Mouse (Mus musculus): ENCODE results near the gene Glis1. TPM values are rescaled to one million over a fixed set of nuclear protein-coding genes. Genes with fewer than 3 reads are reported as not detected.
A peak's percentile ranks its signal among the peaks of the same experiment; 100 is the strongest.
"Not testable (repeated sequence)": the region's sequence is repeated elsewhere in the genome, so short reads cannot be mapped to it uniquely, and the experiment has no call there.

The Glis1 gene
- polyA plus RNA-seq, 1 experiment from 2014 or later, result 5.1 TPM

- H3K27me3 ChIP-seq (ENCODE audit: insufficient read depth, low read length), result no peaks in the 10 kb centered on the region; the same call in 1 of the 2 replicates
- no peak overlapping the region for H3K4me3 ChIP-seq (ENCODE audit: low read length)
- no peaks in the 10 kb centered on the region for H3K36me3 ChIP-seq (ENCODE audit: insufficient read depth, low read length)
- ATAC-seq (ENCODE audit: low FRiP score, low TSS enrichment), result no peak
- WGBS, result 43% methylated on average over 5 of the region's 5 CpGs
- peaks cover 8% of the 10 kb centered on the region for H3K4me1 ChIP-seq (ENCODE audit: insufficient read depth, low read length)
- H3K9ac ChIP-seq (replicated peaks; ENCODE audit: low read length), result no peak overlapping the region
- no peak overlapping the region for H3K27ac ChIP-seq (ENCODE audit: low read length)
- H3K4me2 ChIP-seq (replicated peaks; ENCODE audit: low read depth, low read length), result no peak overlapping the region
- no peaks in the 10 kb centered on the region for H3K9me3 ChIP-seq (ENCODE audit: low read length)
These were observed 152.0 kb downstream of the Glis1 start for GRCm38 (mm10) chr4:107586391-107586790.

- WGBS, result 82% methylated on average over 7 of the region's 7 CpGs
- no peak overlapping the region for H3K9ac ChIP-seq (replicated peaks; ENCODE audit: low read length)
- no peak overlapping the region for H3K27ac ChIP-seq (ENCODE audit: low read length)
- H3K27me3 ChIP-seq (ENCODE audit: insufficient read depth, low read length), result no peaks in the 10 kb centered on the region; the same call in 1 of the 2 replicates
- H3K9me3 ChIP-seq (ENCODE audit: low read length), result no peaks in the 10 kb centered on the region
- no peaks in the 10 kb centered on the region for H3K36me3 ChIP-seq (ENCODE audit: insufficient read depth, low read length)
- ATAC-seq (ENCODE audit: low FRiP score, low TSS enrichment), result no peak
- H3K4me3 ChIP-seq (ENCODE audit: low read length), result no peak overlapping the region
- no peak overlapping the region for H3K4me2 ChIP-seq (replicated peaks; ENCODE audit: low read depth, low read length)
- H3K4me1 ChIP-seq (ENCODE audit: insufficient read depth, low read length), result peaks cover 16% of the 10 kb centered on the region
These were observed 154.2 kb downstream of the Glis1 start for GRCm38 (mm10) chr4:107588637-107589036.

GRCm38 (mm10) chr4:107589046-107589445, 154.7 kb downstream of the Glis1 start:
- WGBS, result 69% methylated on average over 8 of the region's 8 CpGs
- no peak overlapping the region for H3K4me2 ChIP-seq (replicated peaks; ENCODE audit: low read depth, low read length)
- ATAC-seq (ENCODE audit: low FRiP score, low TSS enrichment), result no peak
- peaks cover 16% of the 10 kb centered on the region for H3K4me1 ChIP-seq (ENCODE audit: insufficient read depth, low read length)
- no peak overlapping the region for H3K9ac ChIP-seq (replicated peaks; ENCODE audit: low read length)
- H3K9me3 ChIP-seq (ENCODE audit: low read length), result no peaks in the 10 kb centered on the region
- no peaks in the 10 kb centered on the region for H3K36me3 ChIP-seq (ENCODE audit: insufficient read depth, low read length)
- no peak overlapping the region for H3K4me3 ChIP-seq (ENCODE audit: low read length)
- no peaks in the 10 kb centered on the region; the same call in 1 of the 2 replicates for H3K27me3 ChIP-seq (ENCODE audit: insufficient read depth, low read length)
- no peak overlapping the region for H3K27ac ChIP-seq (ENCODE audit: low read length)

- no peak overlapping the region for H3K27ac ChIP-seq (ENCODE audit: low read length)
- H3K4me1 ChIP-seq (ENCODE audit: insufficient read depth, low read length), result peaks cover 16% of the 10 kb centered on the region
- H3K4me2 ChIP-seq (replicated peaks; ENCODE audit: low read depth, low read length), result no peak overlapping the region
- no peaks in the 10 kb centered on the region for H3K9me3 ChIP-seq (ENCODE audit: low read length)
- ATAC-seq (ENCODE audit: low FRiP score, low TSS enrichment), result peak; percentile 36
- 21% methylated on average over 14 of the region's 14 CpGs for WGBS
- H3K4me3 ChIP-seq (ENCODE audit: low read length), result no peak overlapping the region
- H3K9ac ChIP-seq (replicated peaks; ENCODE audit: low read length), result no peak overlapping the region
- no peaks in the 10 kb centered on the region; the same call in 1 of the 2 replicates for H3K27me3 ChIP-seq (ENCODE audit: insufficient read depth, low read length)
- no peaks in the 10 kb centered on the region for H3K36me3 ChIP-seq (ENCODE audit: insufficient read depth, low read length)
These were observed 156.6 kb downstream of the Glis1 start for GRCm38 (mm10) chr4:107590805-107591534.

- 83% methylated on average over 4 of the region's 4 CpGs for WGBS
- no peak for ATAC-seq (ENCODE audit: low FRiP score, low TSS enrichment)
- Histone ChIP-seq H3K27me3 (ENCODE audit: insufficient read depth, low read length) (no peaks in the 10 kb centered on the region; the same call in none of the 2 replicates), H3K9ac (replicated peaks; ENCODE audit: low read length) (no peak overlapping the region), H3K4me1 (ENCODE audit: insufficient read depth, low read length) (peaks cover 33% of the 10 kb centered on the region), H3K4me3 (ENCODE audit: low read length) (no peak overlapping the region), H3K36me3 (ENCODE audit: insufficient read depth, low read length) (no peaks in the 10 kb centered on the region), H3K27ac (ENCODE audit: low read length) (no peak overlapping the region), H3K9me3 (ENCODE audit: low read length) (no peaks in the 10 kb centered on the region), H3K4me2 (replicated peaks; ENCODE audit: low read depth, low read length) (no peak overlapping the region)
These were observed 159.0 kb downstream of the Glis1 start for GRCm38 (mm10) chr4:107593426-107593825.

- Histone ChIP-seq H3K4me2 (replicated peaks; ENCODE audit: low read depth, low read length) (0 out of 2 replicates have a peak overlapping the region, but pooled peaks have one; percentile 14), H3K4me3 (ENCODE audit: low read length) (no peak overlapping the region), H3K4me1 (ENCODE audit: insufficient read depth, low read length) (peaks cover 23% of the 10 kb centered on the region), H3K27ac (ENCODE audit: low read length) (peak overlapping the region; percentile 54; the same call in 1 of the 2 replicates), H3K9me3 (ENCODE audit: low read length) (no peaks in the 10 kb centered on the region), H3K36me3 (ENCODE audit: insufficient read depth, low read length) (no peaks in the 10 kb centered on the region), H3K27me3 (ENCODE audit: insufficient read depth, low read length) (no peaks in the 10 kb centered on the region; the same call in 1 of the 2 replicates), H3K9ac (replicated peaks; ENCODE audit: low read length) (peak overlapping the region; percentile 34)
- ATAC-seq (ENCODE audit: low FRiP score, low TSS enrichment), result no peak
- WGBS, result 38% methylated on average over 9 of the region's 9 CpGs
These were observed 163.0 kb downstream of the Glis1 start for GRCm38 (mm10) chr4:107597226-107597897.

GRCm38 (mm10) chr4:107597898-107598580, 163.6 kb downstream of the Glis1 start:
- Histone ChIP-seq H3K27me3 (ENCODE audit: insufficient read depth, low read length) (no peaks in the 10 kb centered on the region; the same call in 1 of the 2 replicates), H3K27ac (ENCODE audit: low read length) (peak overlapping the region; percentile 54; the same call in 1 of the 2 replicates), H3K4me3 (ENCODE audit: low read length) (no peak overlapping the region), H3K4me1 (ENCODE audit: insufficient read depth, low read length) (peaks cover 17% of the 10 kb centered on the region), H3K9me3 (ENCODE audit: low read length) (no peaks in the 10 kb centered on the region), H3K9ac (replicated peaks; ENCODE audit: low read length) (peak overlapping the region; percentile 34), H3K4me2 (replicated peaks; ENCODE audit: low read depth, low read length) (0 out of 2 replicates have a peak overlapping the region, but pooled peaks have one; percentile 14), H3K36me3 (ENCODE audit: insufficient read depth, low read length) (no peaks in the 10 kb centered on the region)
- peak; percentile 70; the same call in 1 of the 2 replicates for ATAC-seq (ENCODE audit: low FRiP score, low TSS enrichment)
- WGBS, result 12% methylated on average over 10 of the region's 10 CpGs

- not testable (repeated sequence) for H3K27me3 ChIP-seq (ENCODE audit: insufficient read depth, low read length); H3K9ac ChIP-seq (replicated peaks; ENCODE audit: low read length); ATAC-seq (ENCODE audit: low FRiP score, low TSS enrichment); H3K9me3 ChIP-seq (ENCODE audit: low read length); H3K4me2 ChIP-seq (replicated peaks; ENCODE audit: low read depth, low read length); H3K27ac ChIP-seq (ENCODE audit: low read length); H3K36me3 ChIP-seq (ENCODE audit: insufficient read depth, low read length); H3K4me3 ChIP-seq (ENCODE audit: low read length)
- WGBS, result 80% methylated on average over 5 of the region's 5 CpGs
- peaks cover 17% of the 10 kb centered on the region for H3K4me1 ChIP-seq (ENCODE audit: insufficient read depth, low read length)
These were observed 164.2 kb downstream of the Glis1 start for GRCm38 (mm10) chr4:107598581-107598958.

GRCm38 (mm10) chr4:107602284-107602683, 167.9 kb downstream of the Glis1 start:
- no peak for ATAC-seq (ENCODE audit: low FRiP score, low TSS enrichment)

More at GRCm38 (mm10) chr4:107602284-107602683, 167.9 kb downstream of the Glis1 start:
- no peaks in the 10 kb centered on the region for H3K9me3 ChIP-seq (ENCODE audit: low read length)
- no peak overlapping the region for H3K4me2 ChIP-seq (replicated peaks; ENCODE audit: low read depth, low read length)
- 37% methylated on average over 7 of the region's 7 CpGs for WGBS
- peaks cover 11% of the 10 kb centered on the region for H3K4me1 ChIP-seq (ENCODE audit: insufficient read depth, low read length)
- no peaks in the 10 kb centered on the region for H3K27me3 ChIP-seq (ENCODE audit: insufficient read depth, low read length)
- H3K36me3 ChIP-seq (ENCODE audit: insufficient read depth, low read length), result no peaks in the 10 kb centered on the region
- H3K27ac ChIP-seq (ENCODE audit: low read length), result no peak overlapping the region
- H3K9ac ChIP-seq (replicated peaks; ENCODE audit: low read length), result peak overlapping the region; percentile 27; the same call in 1 of the 2 replicates
- H3K4me3 ChIP-seq (ENCODE audit: low read length), result no peak overlapping the region
